Mouse (Mus musculus): ENCODE measurements around the gene Tpp1. TPM values are rescaled to one million over a fixed set of nuclear protein-coding genes. Genes with fewer than 3 reads are reported as not detected.
A peak's percentile ranks its signal among the peaks of the same experiment; 100 is the strongest.

The Tpp1 gene
- polyA plus RNA-seq (2016; fragmentation: Nextera tagmentation; extraction: Ambion mirVana) = 66.1 and 66.9 TPM in 2 replicates

DNA sequence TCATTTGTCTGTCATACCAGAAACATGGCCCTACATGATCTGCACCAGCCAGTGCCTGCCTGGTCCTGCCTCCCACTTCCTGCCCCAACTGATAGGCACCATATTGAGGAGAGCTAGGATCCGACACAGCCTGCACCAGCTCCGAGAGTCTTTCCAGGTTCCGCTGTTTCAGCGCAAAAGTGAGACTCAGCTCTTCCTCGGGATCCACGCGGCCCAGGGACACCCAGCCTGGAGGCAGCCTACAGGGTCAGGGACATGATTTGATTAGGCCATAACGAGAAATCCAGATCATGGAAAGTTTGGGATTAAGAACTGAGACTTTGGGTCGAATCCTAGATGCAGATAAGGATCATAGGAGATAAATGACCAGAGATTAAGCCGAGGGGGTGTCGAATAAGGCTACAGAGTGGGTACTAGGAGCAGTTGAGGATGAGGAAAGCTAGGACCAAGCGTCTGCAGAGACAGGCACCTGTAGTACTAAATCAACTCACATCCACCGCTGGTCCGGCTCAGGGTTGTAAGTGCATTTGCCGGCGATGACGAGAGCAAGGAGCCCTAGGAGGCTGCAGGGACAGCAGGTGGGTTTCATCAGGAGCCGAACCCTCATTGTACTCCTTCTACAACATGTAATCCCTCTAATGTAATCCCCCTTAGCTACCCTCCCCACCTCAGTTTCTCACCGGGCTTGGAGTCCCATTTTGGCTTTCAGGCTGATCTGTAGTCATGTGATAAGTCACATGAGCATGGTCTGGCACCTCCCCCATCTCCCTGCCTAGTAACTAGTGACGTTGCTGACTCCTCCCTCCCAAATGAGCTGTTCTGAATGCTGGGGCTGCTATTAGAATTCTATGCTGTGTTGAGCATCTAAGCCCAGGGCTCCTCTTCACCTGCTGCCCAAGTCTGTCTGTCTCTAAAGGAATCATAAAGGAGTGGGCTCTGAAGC lies at the start of gene Tpp1:
Gene Tpp1, minus strand, starts transcription at position 745 of the 943 bp plus-strand sequence.
- H3K9me3 ChIP-seq (replicated peaks) = no peaks in the 10 kb centered on the region
- H3K27ac ChIP-seq (replicated peaks) = peak within 1 kb of the TSS; percentile 88
- peak; percentile 89 for DNase-seq (ENCODE audit: low spot score)
- peak within 1 kb of the TSS; percentile 72 for H3K4me3 ChIP-seq
- no peaks in the 10 kb centered on the region for H3K27me3 ChIP-seq (ENCODE audit: low read depth, poor library complexity, severe bottlenecking)
- H3K36me3 ChIP-seq = peaks cover 73% of the 10 kb centered on the region
- WGBS = 26% methylated on average over 20 of the region's 20 CpGs
- H3K4me1 ChIP-seq = peaks cover 15% of the 10 kb centered on the region

DNA sequence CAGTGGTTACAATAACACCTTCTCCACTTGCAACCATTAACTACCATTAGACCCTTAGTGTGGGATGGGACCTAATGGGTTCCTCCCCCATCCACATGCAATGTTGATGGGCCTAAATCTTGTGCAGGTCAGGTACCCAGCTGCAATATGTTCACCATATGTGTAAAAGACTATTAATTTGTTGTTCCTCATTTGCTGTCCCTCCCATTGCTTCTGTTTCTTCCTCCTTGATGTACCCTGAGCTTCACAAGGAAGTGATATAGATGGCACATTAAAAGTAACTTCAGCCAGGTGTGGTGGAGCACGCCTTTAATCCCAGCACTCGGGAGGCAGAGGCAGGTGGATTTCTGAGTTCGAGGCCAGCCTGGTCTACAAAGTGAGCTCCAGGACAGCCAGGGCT lies 44.9 kb upstream of the Tpp1 start:
- Histone ChIP-seq H3K9me3 (replicated peaks) (no peaks in the 10 kb centered on the region), H3K27me3 (ENCODE audit: low read depth, poor library complexity, severe bottlenecking) (peaks cover 9% of the 10 kb centered on the region; the same call in 1 of the 2 replicates), H3K27ac (replicated peaks) (no peak overlapping the region), H3K4me1 (peaks cover 18% of the 10 kb centered on the region), H3K36me3 (no peaks in the 10 kb centered on the region), H3K4me3 (no peak overlapping the region)
- no peak for DNase-seq (ENCODE audit: low spot score)
- 81% methylated on average over 3 of the region's 3 CpGs for WGBS

DNA sequence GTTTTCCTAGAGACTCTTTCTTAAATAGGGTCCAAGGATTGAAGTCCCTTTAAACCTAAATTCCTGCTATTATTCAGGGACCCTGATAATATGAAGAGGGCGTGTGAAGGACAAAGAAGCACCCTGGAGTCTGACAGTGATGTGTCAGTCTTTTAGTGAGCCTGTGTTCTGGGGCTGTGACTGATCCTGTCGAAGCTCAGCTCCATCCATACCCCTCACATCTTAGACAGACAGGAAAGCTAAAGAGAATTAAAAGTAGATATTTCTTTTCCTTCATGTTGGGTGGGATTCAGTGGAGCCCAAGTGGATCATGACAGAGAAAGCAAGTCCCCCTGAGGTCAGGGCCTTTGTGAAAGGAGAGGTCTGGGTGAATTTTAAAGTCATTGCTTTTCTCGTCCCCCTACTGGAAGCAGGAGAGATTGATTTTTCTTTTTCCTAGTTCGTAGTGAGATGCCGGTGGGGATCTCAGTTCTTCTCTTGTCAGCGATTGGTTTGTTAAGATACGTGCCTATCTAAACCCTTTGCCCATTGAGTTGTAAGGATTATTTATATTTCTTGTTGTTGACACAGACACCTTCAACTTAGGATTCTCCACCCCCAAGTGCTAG lies 43.8 kb upstream of the Tpp1 start:
- H3K36me3 ChIP-seq = no peaks in the 10 kb centered on the region
- H3K27ac ChIP-seq (replicated peaks) = no peak overlapping the region
- H3K9me3 ChIP-seq (replicated peaks) = no peaks in the 10 kb centered on the region
- WGBS = 14% methylated on average over 7 of the region's 7 CpGs
- no peak overlapping the region for H3K4me3 ChIP-seq
- DNase-seq (ENCODE audit: low spot score) = peak; percentile 26
- H3K27me3 ChIP-seq (ENCODE audit: low read depth, poor library complexity, severe bottlenecking) = peaks cover 16% of the 10 kb centered on the region
- peaks cover 18% of the 10 kb centered on the region for H3K4me1 ChIP-seq

DNA sequence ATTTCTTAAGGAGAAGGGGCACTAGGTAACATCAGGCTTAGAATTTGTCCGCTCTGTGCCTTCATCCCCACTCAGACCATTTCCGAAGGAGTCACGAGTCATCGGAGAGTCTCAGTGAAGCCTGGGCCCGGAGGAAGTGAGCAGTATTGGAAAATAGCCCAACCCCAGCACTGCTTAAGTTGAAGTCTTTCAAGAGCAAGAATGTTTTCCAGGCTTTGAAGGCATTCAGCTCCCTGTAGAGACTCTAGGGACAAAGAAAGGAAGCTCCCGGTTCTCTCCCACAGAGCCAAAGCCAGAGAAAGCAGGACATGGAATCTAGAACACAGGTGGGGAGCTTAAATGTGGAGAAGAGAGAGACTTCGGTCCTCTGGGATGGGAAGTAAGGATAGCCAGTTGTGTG lies 41.7 kb upstream of the Tpp1 start:
- no peak overlapping the region for H3K27ac ChIP-seq (replicated peaks)
- no peaks in the 10 kb centered on the region for H3K9me3 ChIP-seq (replicated peaks)
- H3K4me3 ChIP-seq = no peak overlapping the region
- H3K4me1 ChIP-seq = peaks cover 18% of the 10 kb centered on the region
- 79% methylated on average over 7 of the region's 7 CpGs for WGBS
- no peaks in the 10 kb centered on the region for H3K36me3 ChIP-seq
- no peak for DNase-seq (ENCODE audit: low spot score)
- peaks cover 32% of the 10 kb centered on the region for H3K27me3 ChIP-seq (ENCODE audit: low read depth, poor library complexity, severe bottlenecking)

DNA sequence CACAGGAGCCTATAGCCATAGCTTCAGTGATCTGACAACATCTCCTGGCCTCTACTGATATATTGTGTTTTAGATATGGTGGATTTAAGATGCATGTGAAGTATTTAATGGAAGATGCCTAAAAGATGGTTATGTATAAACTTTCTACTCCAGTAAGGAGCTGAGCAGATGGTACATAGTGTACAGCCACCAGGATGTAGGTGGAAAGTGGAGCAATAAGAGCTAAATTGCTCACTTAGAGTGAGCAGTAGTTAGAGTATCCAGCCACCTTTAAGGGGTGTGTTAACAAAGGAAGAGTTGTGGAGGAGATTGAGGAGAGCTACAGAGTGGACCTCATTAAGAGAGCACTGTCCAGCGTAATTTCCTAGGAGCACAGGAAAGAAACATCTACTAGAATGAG lies 39.1 kb upstream of the Tpp1 start:
- Histone ChIP-seq H3K4me3 (no peak overlapping the region), H3K27ac (replicated peaks) (no peak overlapping the region), H3K4me1 (peaks cover 31% of the 10 kb centered on the region), H3K36me3 (no peaks in the 10 kb centered on the region), H3K9me3 (replicated peaks) (no peaks in the 10 kb centered on the region), H3K27me3 (ENCODE audit: low read depth, poor library complexity, severe bottlenecking) (peaks cover 44% of the 10 kb centered on the region)
- 76% methylated on average over 1 of the region's 1 CpGs for WGBS
- DNase-seq (ENCODE audit: low spot score) = no peak

DNA sequence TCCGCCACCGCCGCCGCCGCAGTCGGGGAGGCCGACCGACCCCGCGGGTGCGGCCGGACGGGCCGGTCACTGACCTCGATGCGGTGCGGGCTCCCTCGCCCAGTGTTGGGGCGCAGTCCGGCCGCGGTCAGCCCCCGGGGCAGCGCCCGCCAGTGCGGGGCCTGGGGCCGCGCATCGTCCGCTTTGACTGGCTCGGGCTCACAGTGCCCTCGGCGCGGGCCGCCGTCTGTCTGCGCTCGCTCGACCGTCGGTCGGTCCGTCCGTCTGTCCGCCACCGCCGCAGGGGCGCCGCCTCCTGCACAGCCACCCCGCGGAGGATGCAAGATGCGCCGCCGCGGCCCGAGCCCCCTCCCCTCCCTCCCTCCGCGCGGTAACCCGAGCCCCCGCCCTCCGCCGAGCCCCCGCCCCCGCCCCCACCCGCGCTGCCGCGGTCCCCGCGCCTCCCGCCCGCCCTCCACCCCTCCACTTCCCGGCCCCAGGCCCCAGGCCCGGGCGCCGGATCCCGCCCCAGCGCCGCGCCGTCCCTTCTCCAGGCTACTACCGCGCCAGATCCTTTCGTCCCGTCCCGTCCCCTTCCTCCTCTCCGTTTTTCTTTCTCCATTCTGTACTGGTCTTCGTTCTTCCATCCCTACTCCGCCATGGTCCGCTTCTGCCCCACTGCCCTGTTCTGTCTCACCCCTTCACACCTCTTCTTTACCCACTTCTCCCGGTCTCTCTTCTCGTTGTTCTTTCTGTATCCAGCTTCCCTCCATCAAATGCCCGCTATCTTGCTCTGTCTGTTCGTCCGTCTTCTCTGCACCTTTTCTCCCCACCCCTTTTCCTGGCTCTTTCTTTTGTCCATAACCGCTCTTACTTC lies 35.5 kb upstream of the Tpp1 start, which contains the start of gene Dchs1:
Gene Dchs1, minus strand, starts transcription at position 370 of the 856 bp plus-strand sequence.
- peak within 1 kb of the TSS; percentile 99 for H3K27ac ChIP-seq (replicated peaks)
- peaks cover 21% of the 10 kb centered on the region for H3K36me3 ChIP-seq
- H3K4me1 ChIP-seq = peaks cover 59% of the 10 kb centered on the region
- peak within 1 kb of the TSS; percentile 92 for H3K4me3 ChIP-seq
- no peaks in the 10 kb centered on the region for H3K9me3 ChIP-seq (replicated peaks)
- H3K27me3 ChIP-seq (ENCODE audit: low read depth, poor library complexity, severe bottlenecking) = peaks cover 44% of the 10 kb centered on the region
- peak; percentile 72 for DNase-seq (ENCODE audit: low spot score)
- WGBS = under 1% methylated on average over 72 of the region's 97 CpGs

DNA sequence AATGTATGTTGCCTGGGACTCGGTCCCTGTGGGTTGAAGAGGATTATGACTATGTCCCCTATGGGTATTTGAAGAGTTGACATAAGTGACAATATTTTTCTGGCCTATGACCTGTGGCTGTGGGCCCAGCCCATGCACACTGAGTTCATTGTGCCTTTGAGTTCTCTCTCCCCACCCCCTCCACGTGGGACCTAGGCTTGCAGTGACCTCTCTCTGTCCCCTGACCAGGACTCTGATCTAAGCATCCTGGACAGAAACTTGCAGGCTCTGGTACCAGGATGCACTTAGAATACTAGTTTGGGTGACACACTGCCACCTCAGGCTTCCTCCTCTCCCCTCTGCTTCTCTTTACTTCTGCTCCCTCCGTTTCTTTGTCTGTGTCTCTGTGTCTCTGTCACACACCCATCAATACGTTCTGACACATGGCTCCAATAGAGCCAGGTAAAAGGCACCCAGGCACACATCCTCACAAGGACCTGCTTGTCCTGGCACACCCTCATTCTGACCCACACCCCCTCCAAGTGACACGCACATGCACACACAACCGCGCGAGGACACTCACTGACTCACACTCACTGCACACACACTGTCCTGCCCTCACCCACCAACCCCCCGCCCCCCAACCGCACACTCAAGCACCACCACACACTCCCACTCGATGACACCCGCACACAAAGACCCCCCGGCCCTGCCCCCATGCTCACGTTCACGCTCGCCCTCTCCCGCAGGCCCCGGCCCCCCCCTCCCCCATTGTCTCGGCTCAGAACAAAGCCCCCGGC lies 34.7 kb upstream of the Tpp1 start:
- peaks cover 44% of the 10 kb centered on the region for H3K27me3 ChIP-seq (ENCODE audit: low read depth, poor library complexity, severe bottlenecking)
- peaks cover 29% of the 10 kb centered on the region for H3K36me3 ChIP-seq
- H3K4me1 ChIP-seq = peaks cover 60% of the 10 kb centered on the region
- WGBS = 7% methylated on average over 19 of the region's 20 CpGs
- H3K9me3 ChIP-seq (replicated peaks) = no peaks in the 10 kb centered on the region
- H3K27ac ChIP-seq (replicated peaks) = peak overlapping the region; percentile 99
- peak overlapping the region; percentile 92 for H3K4me3 ChIP-seq
- no peak for DNase-seq (ENCODE audit: low spot score)

DNA sequence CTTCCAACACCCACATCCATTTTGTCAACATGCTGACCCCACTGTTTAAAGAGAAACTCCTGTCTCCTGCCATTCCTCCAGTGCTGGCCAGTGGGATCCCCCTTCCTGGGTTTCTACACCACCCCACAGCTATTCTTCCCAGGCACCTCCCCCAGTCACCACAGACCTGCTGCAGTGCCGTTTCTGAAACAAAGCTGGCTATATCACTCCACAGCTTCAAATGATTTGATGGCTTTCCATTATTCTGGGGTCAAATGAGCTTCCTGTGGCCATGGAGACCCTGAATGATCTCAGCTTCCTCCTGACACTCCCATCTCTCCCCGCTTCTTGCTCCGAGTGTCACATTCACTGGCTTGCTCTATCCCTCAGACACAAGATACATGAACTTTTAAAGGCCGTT lies 32.5 kb upstream of the Tpp1 start:
- H3K4me3 ChIP-seq = peak overlapping the region; percentile 20; the same call in 1 of the 2 replicates
- 44% methylated on average over 4 of the region's 4 CpGs for WGBS
- DNase-seq (ENCODE audit: low spot score) = no peak
- H3K27me3 ChIP-seq (ENCODE audit: low read depth, poor library complexity, severe bottlenecking) = peaks cover 25% of the 10 kb centered on the region
- H3K27ac ChIP-seq (replicated peaks) = no peak overlapping the region
- H3K9me3 ChIP-seq (replicated peaks) = no peaks in the 10 kb centered on the region
- peaks cover 50% of the 10 kb centered on the region for H3K36me3 ChIP-seq
- peaks cover 60% of the 10 kb centered on the region for H3K4me1 ChIP-seq

DNA sequence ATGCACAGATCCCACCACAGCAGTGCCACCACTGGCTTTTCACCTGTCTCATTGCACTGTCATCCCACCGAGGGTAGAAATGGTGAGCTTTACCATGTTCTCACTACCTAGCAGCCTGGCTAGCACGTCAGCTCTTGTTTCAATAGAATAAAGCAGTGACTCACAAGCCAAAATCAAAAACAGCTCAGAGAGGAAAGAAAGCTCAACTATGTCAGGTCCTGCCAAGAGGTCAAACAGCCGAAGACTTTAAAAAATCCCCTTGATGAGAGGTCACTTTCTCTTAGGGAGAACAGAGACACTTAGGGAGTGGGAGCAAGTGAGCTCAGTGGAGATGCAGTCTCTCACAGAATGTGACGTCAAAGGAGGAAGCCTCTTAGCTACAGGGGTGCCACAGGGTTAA lies 31.8 kb upstream of the Tpp1 start:
- peaks cover 57% of the 10 kb centered on the region for H3K36me3 ChIP-seq
- no peaks in the 10 kb centered on the region for H3K9me3 ChIP-seq (replicated peaks)
- H3K4me3 ChIP-seq = no peak overlapping the region
- DNase-seq (ENCODE audit: low spot score) = no peak
- H3K27ac ChIP-seq (replicated peaks) = no peak overlapping the region
- 47% methylated on average over 4 of the region's 4 CpGs for WGBS
- H3K27me3 ChIP-seq (ENCODE audit: low read depth, poor library complexity, severe bottlenecking) = peaks cover 18% of the 10 kb centered on the region
- H3K4me1 ChIP-seq = peaks cover 65% of the 10 kb centered on the region

DNA sequence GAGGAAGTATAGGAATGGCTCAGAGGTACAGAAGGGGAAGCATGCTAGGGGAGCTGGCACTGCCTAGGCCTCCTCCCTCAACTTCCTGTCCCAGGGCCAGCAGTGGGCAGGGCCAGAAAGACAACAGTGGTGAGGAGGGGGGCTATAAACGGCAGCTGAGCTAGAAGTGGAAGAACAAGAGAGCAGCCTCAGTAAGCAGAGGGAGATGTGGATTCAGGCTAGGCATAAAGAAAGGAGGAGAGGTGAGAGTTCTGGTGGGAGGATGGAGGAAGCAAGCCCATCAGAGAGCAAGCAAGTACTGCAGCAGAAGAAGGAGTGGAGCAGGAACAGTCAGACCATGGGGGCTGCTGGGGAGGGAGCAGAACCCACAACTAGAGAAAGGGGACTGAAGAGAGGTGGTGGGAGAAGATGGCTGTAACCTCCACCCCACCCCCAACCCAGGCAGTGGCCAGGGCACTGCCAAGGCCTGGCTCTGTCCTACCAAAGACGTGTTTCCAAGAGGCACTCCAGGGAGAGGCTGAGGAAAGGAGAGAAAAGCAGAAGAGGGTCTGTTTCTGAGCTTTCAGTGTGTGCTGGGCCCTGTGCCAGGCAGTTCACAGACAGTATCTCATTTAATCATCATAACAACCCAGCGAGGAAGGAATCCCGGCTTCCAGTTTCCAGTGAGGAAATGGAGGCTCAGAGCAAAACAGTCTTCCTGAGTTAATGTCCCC lies 26.7 kb upstream of the Tpp1 start:
- 52% methylated on average over 4 of the region's 4 CpGs for WGBS
- H3K27me3 ChIP-seq (ENCODE audit: low read depth, poor library complexity, severe bottlenecking) = no peaks in the 10 kb centered on the region
- H3K4me1 ChIP-seq = peaks cover 48% of the 10 kb centered on the region
- peaks cover 64% of the 10 kb centered on the region for H3K36me3 ChIP-seq
- H3K9me3 ChIP-seq (replicated peaks) = no peaks in the 10 kb centered on the region
- DNase-seq (ENCODE audit: low spot score) = no peak
- peak overlapping the region; percentile 60 for H3K27ac ChIP-seq (replicated peaks)
- H3K4me3 ChIP-seq = 0 out of 2 replicates have a peak overlapping the region, but pooled peaks have one; percentile 14

DNA sequence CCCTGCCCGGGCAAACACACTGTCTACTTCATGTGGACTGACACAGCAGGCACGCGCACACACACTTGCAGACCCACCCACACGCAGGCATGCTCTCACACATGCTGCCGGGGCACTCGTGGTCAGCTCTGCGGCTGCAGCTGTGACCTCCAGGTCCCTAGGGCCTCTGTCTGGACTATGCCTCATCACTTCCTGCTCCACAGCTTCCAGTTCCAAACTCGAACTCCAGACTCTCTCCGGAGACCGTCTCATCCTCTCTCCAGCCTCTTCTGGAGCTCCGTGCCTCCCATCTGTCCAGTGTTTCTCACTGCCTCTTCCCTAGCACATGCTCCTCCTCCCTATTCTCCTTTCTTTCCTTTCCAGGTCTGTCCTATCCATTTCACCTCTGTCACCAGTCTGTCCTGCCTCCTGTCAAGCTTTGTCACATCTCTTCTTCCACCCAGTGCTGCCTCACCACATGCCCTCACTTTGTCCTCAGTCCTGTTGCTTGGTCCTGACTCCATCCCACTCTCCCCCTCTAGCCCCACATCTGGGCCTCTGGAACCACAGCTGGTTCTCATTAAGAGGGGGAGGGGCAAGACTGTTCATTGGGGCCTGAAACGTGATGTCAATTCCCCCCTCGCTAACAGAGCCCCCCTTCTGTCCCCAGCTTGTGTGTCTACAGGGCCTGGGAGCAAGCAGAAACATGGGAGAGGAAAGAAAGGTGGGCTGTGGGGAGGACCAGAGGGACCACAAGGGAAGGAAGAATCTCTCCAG lies 25.9 kb upstream of the Tpp1 start:
- peak overlapping the region; percentile 14; the same call in 1 of the 2 replicates for H3K4me3 ChIP-seq
- 70% methylated on average over 13 of the region's 13 CpGs for WGBS

More for the DNA sequence above, 25.9 kb upstream of the Tpp1 start:
- H3K27ac ChIP-seq (replicated peaks) = peak overlapping the region; percentile 60
- peaks cover 47% of the 10 kb centered on the region for H3K4me1 ChIP-seq
- H3K36me3 ChIP-seq = peaks cover 68% of the 10 kb centered on the region
- H3K27me3 ChIP-seq (ENCODE audit: low read depth, poor library complexity, severe bottlenecking) = no peaks in the 10 kb centered on the region
- DNase-seq (ENCODE audit: low spot score) = peak; percentile 48
- no peaks in the 10 kb centered on the region for H3K9me3 ChIP-seq (replicated peaks)
